Mouse (Mus musculus): Measurements from ENCODE around the gene Rplp0. TPM values are rescaled to one million over a fixed set of nuclear protein-coding genes. Genes with fewer than 3 reads are reported as not detected.

The Rplp0 gene
- total and polyA plus RNA-seq, 2 experiments from 2014 or later = 842 to 1,794 TPM

- Histone ChIP-seq H3K9ac (no peak overlapping the region), H3K9me3 (ENCODE audit: low read length) (no peaks in the 10 kb centered on the region)
- 60% methylated on average over 18 of the region's 18 CpGs for WGBS
These were observed 14.5 kb upstream of the Rplp0 start for GRCm38 (mm10) chr5:115544655-115545185.

GRCm38 (mm10) chr5:115545636-115546035 lies 13.6 kb upstream of the Rplp0 start:
- DNase-seq (no peak), ATAC-seq (no peak)
- 89% methylated on average over 14 of the region's 14 CpGs for WGBS
- H3K27ac ChIP-seq (ENCODE audit: low read depth, low read length) = no peak overlapping the region
- H3K27me3 ChIP-seq (ENCODE audit: insufficient read depth, low read length) = no peaks in the 10 kb centered on the region
- H3K9me3 ChIP-seq (ENCODE audit: low read length) = no peaks in the 10 kb centered on the region
- no peak overlapping the region for H3K9ac ChIP-seq
- TF ChIP-seq CTCF (IDR thresholded peaks at IDR 0.05; ENCODE audit: low read depth) = no peak
- H3K4me3 ChIP-seq (ENCODE audit: low read depth, low read length) = no peak overlapping the region
- H3K4me2 ChIP-seq (ENCODE audit: low read depth) = no peak overlapping the region
- peaks cover 8% of the 10 kb centered on the region for H3K4me1 ChIP-seq (ENCODE audit: insufficient read depth)
- peaks cover 17% of the 10 kb centered on the region for H3K36me3 ChIP-seq (ENCODE audit: insufficient read depth)

More at GRCm38 (mm10) chr5:115544655-115545185, 14.5 kb upstream of the Rplp0 start:
- Histone ChIP-seq H3K27ac (ENCODE audit: low read depth, low read length) (no peak overlapping the region), H3K36me3 (ENCODE audit: insufficient read depth) (peaks cover 14% of the 10 kb centered on the region), H3K4me2 (ENCODE audit: low read depth) (no peak overlapping the region), H3K4me3 (ENCODE audit: low read depth, low read length) (no peak overlapping the region), H3K27me3 (ENCODE audit: insufficient read depth, low read length) (no peaks in the 10 kb centered on the region), H3K4me1 (ENCODE audit: insufficient read depth) (peaks cover 8% of the 10 kb centered on the region)
- TF ChIP-seq CTCF (IDR thresholded peaks at IDR 0.05; ENCODE audit: low read depth) = no peak
- ATAC-seq = no peak
- no peak for DNase-seq

GRCm38 (mm10) chr5:115546536-115546935 lies 12.7 kb upstream of the Rplp0 start:
- Histone ChIP-seq H3K4me2 (ENCODE audit: low read depth) (no peak overlapping the region), H3K27me3 (ENCODE audit: insufficient read depth, low read length) (no peaks in the 10 kb centered on the region), H3K27ac (ENCODE audit: low read depth, low read length) (no peak overlapping the region), H3K9me3 (ENCODE audit: low read length) (no peaks in the 10 kb centered on the region), H3K9ac (no peak overlapping the region), H3K4me3 (ENCODE audit: low read depth, low read length) (no peak overlapping the region), H3K4me1 (ENCODE audit: insufficient read depth) (peaks cover 8% of the 10 kb centered on the region), H3K36me3 (ENCODE audit: insufficient read depth) (peaks cover 17% of the 10 kb centered on the region)
- no peak for DNase-seq
- 72% methylated on average over 11 of the region's 11 CpGs for WGBS
- no peak for TF ChIP-seq CTCF (IDR thresholded peaks at IDR 0.05; ENCODE audit: low read depth)
- ATAC-seq = no peak

- 34% methylated on average over 6 of the region's 6 CpGs for WGBS
- no peak for DNase-seq
- no peak overlapping the region for H3K4me2 ChIP-seq (ENCODE audit: low read depth)
- H3K27me3 ChIP-seq (ENCODE audit: insufficient read depth, low read length) = no peaks in the 10 kb centered on the region
- TF ChIP-seq CTCF (IDR thresholded peaks at IDR 0.05; ENCODE audit: low read depth) = no peak
- no peak overlapping the region for H3K27ac ChIP-seq (ENCODE audit: low read depth, low read length)
- peaks cover 8% of the 10 kb centered on the region for H3K4me1 ChIP-seq (ENCODE audit: insufficient read depth)
- no peak overlapping the region for H3K4me3 ChIP-seq (ENCODE audit: low read depth, low read length)
- no peak overlapping the region for H3K9ac ChIP-seq
- no peaks in the 10 kb centered on the region for H3K9me3 ChIP-seq (ENCODE audit: low read length)
- H3K36me3 ChIP-seq (ENCODE audit: insufficient read depth) = peaks cover 21% of the 10 kb centered on the region
- no peak for ATAC-seq
These were observed 12.3 kb upstream of the Rplp0 start for GRCm38 (mm10) chr5:115547014-115547413.

- Histone ChIP-seq H3K27ac (ENCODE audit: low read depth, low read length) (no peak overlapping the region), H3K36me3 (ENCODE audit: insufficient read depth) (peaks cover 24% of the 10 kb centered on the region), H3K4me3 (ENCODE audit: low read depth, low read length) (no peak overlapping the region), H3K9ac (no peak overlapping the region), H3K27me3 (ENCODE audit: insufficient read depth, low read length) (no peaks in the 10 kb centered on the region), H3K4me2 (ENCODE audit: low read depth) (no peak overlapping the region), H3K9me3 (ENCODE audit: low read length) (no peaks in the 10 kb centered on the region), H3K4me1 (ENCODE audit: insufficient read depth) (peaks cover 8% of the 10 kb centered on the region)
- WGBS = 90% methylated on average over 7 of the region's 7 CpGs
- DNase-seq (no peak), ATAC-seq (no peak)
- TF ChIP-seq CTCF (IDR thresholded peaks at IDR 0.05; ENCODE audit: low read depth) = no peak
These were observed 11.8 kb upstream of the Rplp0 start for GRCm38 (mm10) chr5:115547421-115547820.

- no peak for TF ChIP-seq CTCF (IDR thresholded peaks at IDR 0.05; ENCODE audit: low read depth)
- Histone ChIP-seq H3K36me3 (ENCODE audit: insufficient read depth) (peaks cover 31% of the 10 kb centered on the region), H3K4me2 (ENCODE audit: low read depth) (no peak overlapping the region), H3K27me3 (ENCODE audit: insufficient read depth, low read length) (no peaks in the 10 kb centered on the region), H3K9me3 (ENCODE audit: low read length) (no peaks in the 10 kb centered on the region), H3K4me1 (ENCODE audit: insufficient read depth) (peaks cover 3% of the 10 kb centered on the region), H3K9ac (no peak overlapping the region), H3K27ac (ENCODE audit: low read depth, low read length) (no peak overlapping the region), H3K4me3 (ENCODE audit: low read depth, low read length) (no peak overlapping the region)
- ATAC-seq (no peak), DNase-seq (no peak)
- 94% methylated on average over 18 of the region's 18 CpGs for WGBS
These were observed 10.6 kb upstream of the Rplp0 start for GRCm38 (mm10) chr5:115548501-115549285.

- TF ChIP-seq CTCF (IDR thresholded peaks at IDR 0.05; ENCODE audit: low read depth) = no peak
- Histone ChIP-seq H3K27me3 (ENCODE audit: insufficient read depth, low read length) (no peaks in the 10 kb centered on the region), H3K4me3 (ENCODE audit: low read depth, low read length) (no peak overlapping the region), H3K36me3 (ENCODE audit: insufficient read depth) (peaks cover 35% of the 10 kb centered on the region), H3K4me1 (ENCODE audit: insufficient read depth) (no peaks in the 10 kb centered on the region), H3K4me2 (ENCODE audit: low read depth) (no peak overlapping the region), H3K9ac (no peak overlapping the region), H3K9me3 (ENCODE audit: low read length) (no peaks in the 10 kb centered on the region), H3K27ac (ENCODE audit: low read depth, low read length) (no peak overlapping the region)
- ATAC-seq (no peak), DNase-seq (no peak)
- WGBS = 84% methylated on average over 11 of the region's 11 CpGs
These were observed 8.7 kb upstream of the Rplp0 start for GRCm38 (mm10) chr5:115550482-115551005.
